Comparison of ENCODE assay signal across 25 mouse cellular contexts in genomic region chr13:109290922-109291321, GRCm38 (mm10).
"Had no signal": no experiment of that assay in that cellular context is flagged by ENCODE, and none has a peak within 500 bp of the region (broad histone marks: within the 10 kb centered on the region; RNA-seq: fewer than 3 reads in every experiment).

No protein-coding gene starts in this region.

- H3K9me3 ChIP-seq: heart, embryonic 10.5 days; heart, embryonic 12.5 days; hindbrain, embryonic 12.5 days; intestine, embryonic 15.5 days; limb, embryonic 10.5 days; limb, embryonic 12.5 days had no signal

- H3K4me3 ChIP-seq: gastrocnemius, adult 2 months; heart, embryonic 10.5 days; heart, embryonic 12.5 days; hindbrain, embryonic 12.5 days; intestine, embryonic 15.5 days; layer of hippocampus, adult 2 months; left cerebral cortex, adult 2 months; limb, embryonic 10.5 days; limb, embryonic 12.5 days had no signal

- H3K4me1 ChIP-seq: hindbrain, embryonic 12.5 days; limb, embryonic 10.5 days; limb, embryonic 12.5 days had no signal

- H3K36me3 ChIP-seq: heart, embryonic 10.5 days; heart, embryonic 12.5 days; hindbrain, embryonic 12.5 days; intestine, embryonic 15.5 days; limb, embryonic 10.5 days; limb, embryonic 12.5 days had no signal

- H3K9ac ChIP-seq: heart, embryonic 12.5 days; hindbrain, embryonic 12.5 days; hindbrain, embryonic 14.5 days; intestine, embryonic 15.5 days; limb, embryonic 12.5 days had no signal

- ATAC-seq: hindbrain, embryonic 16.5 days; inflammation-experienced regulatory T-cells, adult 6 months; intestine, embryonic 15.5 days; intestine, postnatal 0 days had no signal

- H3K27me3 ChIP-seq: heart, embryonic 12.5 days; hindbrain, embryonic 12.5 days; intestine, embryonic 15.5 days; limb, embryonic 12.5 days had no signal

- DNase-seq: gastrocnemius, adult 2 months; gastrocnemius, postnatal 10 days; gastrocnemius, postnatal 25 days; heart, adult 18-20 months; heart, postnatal 10 days; heart, postnatal 4 days; kidney, adult 18-20 months; kidney, adult 8-10 months; kidney, postnatal 10 days; kidney, postnatal 25 days; kidney, postnatal 4 days; liver had no signal

- H3K27ac ChIP-seq: gastrocnemius, adult 2 months; heart, embryonic 10.5 days; hindbrain, embryonic 12.5 days; hindbrain, embryonic 14.5 days; intestine, embryonic 15.5 days; layer of hippocampus, adult 2 months; left cerebral cortex, adult 2 months; limb, embryonic 10.5 days; limb, embryonic 12.5 days had no signal

- H3K4me2 ChIP-seq: heart, embryonic 12.5 days; hindbrain, embryonic 12.5 days; hindbrain, embryonic 14.5 days; intestine, embryonic 15.5 days; limb, embryonic 12.5 days; liver, embryonic 11.5 days had no signal
